Mouse (Mus musculus): ENCODE results near the gene Slc9c1. TPM values are rescaled to one million over a fixed set of nuclear protein-coding genes. Genes with fewer than 3 reads are reported as not detected.
A peak's percentile ranks its signal among the peaks of the same experiment; 100 is the strongest.

Slc9c1 gene
- polyA plus RNA-seq, 1 experiment from 2014 or later, result not detected

GRCm38 (mm10) chr16:45654465-45654864 lies 119.4 kb downstream of the Slc9c1 start:
- Histone ChIP-seq H3K27me3 (replicated peaks) (no peaks in the 10 kb centered on the region), H3K9me3 (replicated peaks) (no peaks in the 10 kb centered on the region), H3K4me2 (peak overlapping the region; percentile 61), H3K4me1 (peaks cover 38% of the 10 kb centered on the region), H3K27ac (no peak overlapping the region), H3K36me3 (no peaks in the 10 kb centered on the region), H3K4me3 (0 out of 2 replicates have a peak overlapping the region, but pooled peaks have one; percentile 30), H3K9ac (no peak overlapping the region)
- WGBS (ENCODE audit: insufficient replicate concordance), result 71% methylated on average over 9 of the region's 9 CpGs
- no peak for ATAC-seq

Other genes starting within 250 kb of the Slc9c1 start
- 0.53 and 0.79 TPM in 2 replicates for gene Cd200, start 126.3 kb upstream of the Slc9c1 start, polyA plus RNA-seq (2016; fragmentation: Nextera tagmentation; extraction: Ambion mirVana)
- not detected in 2 replicates for gene Gm609, start 42.3 kb upstream of the Slc9c1 start, polyA plus RNA-seq (2016; fragmentation: Nextera tagmentation; extraction: Ambion mirVana)
- not detected in 2 replicates for gene Gm17783, start 3.3 kb upstream of the Slc9c1 start, polyA plus RNA-seq (2016; fragmentation: Nextera tagmentation; extraction: Ambion mirVana)
- gene Gcsam, start 75.1 kb downstream of the Slc9c1 start, polyA plus RNA-seq (2016; fragmentation: Nextera tagmentation; extraction: Ambion mirVana), result 1.8 and 2.3 TPM in 2 replicates
- 0.44 and 0.54 TPM in 2 replicates for gene BC016579, start 118.8 kb downstream of the Slc9c1 start, polyA plus RNA-seq (2016; fragmentation: Nextera tagmentation; extraction: Ambion mirVana)
- gene Tmprss7, start 158.3 kb downstream of the Slc9c1 start, polyA plus RNA-seq (2016; fragmentation: Nextera tagmentation; extraction: Ambion mirVana), result 0.29 and 0.44 TPM in 2 replicates
- gene Tagln3, start 189.3 kb downstream of the Slc9c1 start, polyA plus RNA-seq (2016; fragmentation: Nextera tagmentation; extraction: Ambion mirVana), result 0.76 and 0.77 TPM in 2 replicates
- 22.7 and 24.3 TPM in 2 replicates for gene Abhd10, start 207.6 kb downstream of the Slc9c1 start, polyA plus RNA-seq (2016; fragmentation: Nextera tagmentation; extraction: Ambion mirVana)

Measured in liver, embryonic 12.5 days (tissue).